Mouse (Mus musculus) spleen, adult 2 months (tissue): ENCODE measurements around the gene Akap13. TPM values are rescaled to one million over a fixed set of nuclear protein-coding genes. Genes with fewer than 3 reads are reported as not detected.

Experiments used
- DNase-seq, 2 experiments: peaks; one replicate each; pipeline versions ENCODE4 v3.0.0 to v3.0.0-alpha.2; 2012 to 2021; ENCODE audit warnings: low spot score in 2 of 2, low read depth in 1 of 2
- H3K27ac ChIP-seq: fragments of 200-500 bp; 2 replicates; pipeline ENCODE4 v1.5.1; 2012; ENCODE audit warnings: low read length, inconsistent platforms; ENCODE audit not compliant: insufficient read depth
- H3K27me3 ChIP-seq: fragments of 200-500 bp; 2 replicates; pipeline ENCODE4 v1.6.1; 2012; ENCODE audit warnings: mild to moderate bottlenecking, moderate library complexity, low read length, inconsistent platforms; ENCODE audit not compliant: control insufficient read depth, insufficient read depth
- H3K36me3 ChIP-seq: fragments of 200-500 bp; 2 replicates; pipeline ENCODE4 v1.6.1; 2012; ENCODE audit warnings: mild to moderate bottlenecking, low read length, inconsistent platforms; ENCODE audit not compliant: control insufficient read depth, insufficient read depth
- H3K4me1 ChIP-seq: fragments of 200-500 bp; 2 replicates; pipeline ENCODE4 v1.6.1; 2011; ENCODE audit warnings: inconsistent platforms; ENCODE audit not compliant: control insufficient read depth, insufficient read depth, insufficient read length
- H3K4me3 ChIP-seq: fragments of 200-500 bp; 2 replicates; pipeline ENCODE4 v1.5.1; 2011; ENCODE audit warnings: mild to moderate bottlenecking, inconsistent platforms; ENCODE audit not compliant: insufficient read depth, insufficient read length; ENCODE audit errors: extremely low read depth
- CTCF ChIP-seq: fragments of 200-500 bp; IDR thresholded peaks from 2 replicates; pipeline ENCODE4 v1.5.1; 2011; ENCODE audit warnings: mild to moderate bottlenecking, inconsistent platforms; ENCODE audit not compliant: insufficient read depth, insufficient read length, insufficient replicate concordance; ENCODE audit errors: extremely low read depth
- POLR2A ChIP-seq: fragments of 200-500 bp; IDR thresholded peaks from 2 replicates; pipeline ENCODE4 v1.6.1; 2011; ENCODE audit warnings: low read depth, low read length, inconsistent platforms
- WGBS: fragments of 180-500 bp; shearing (Covaris S2); methylation state at CpG from one replicate; pipeline ENCODE4 v1.1.7; 2018; 5-methylcytosine and 5-hydroxymethylcytosine counted together
- polyA plus RNA-seq: library from polyadenylated mRNA; depleted of rRNA; stranded (reverse); fragments of >200 nt; gene quantifications from 2 replicates; pipeline ENCODE4 v1.2.3, GENCODE M21; 2012

Gene Akap13
- polyA plus RNA-seq, 1 experiment = 34.2 TPM

- DNase-seq = no peak
- Histone ChIP-seq H3K27me3 (no peaks in the 10 kb centered on the region), H3K27ac (no peak overlapping the region), H3K4me1 (peaks cover 13% of the 10 kb centered on the region; the same call in 1 of the 2 replicates), H3K36me3 (no peaks in the 10 kb centered on the region), H3K4me3 (no peak overlapping the region)
- 100% methylated on average over 1 of the region's 1 CpGs for WGBS
- no peak for TF ChIP-seq CTCF
- no peak for TF ChIP-seq POLR2A
Measured at GRCm38 (mm10) chr7:75474064-75474463, 18.7 kb downstream of the Akap13 start.

GRCm38 (mm10) chr7:75474564-75475150 is 19.3 kb downstream of the Akap13 start:
- Histone ChIP-seq H3K4me1 (peaks cover 12% of the 10 kb centered on the region; the same call in 1 of the 2 replicates), H3K4me3 (no peak overlapping the region), H3K36me3 (no peaks in the 10 kb centered on the region; the same call in 1 of the 2 replicates), H3K27ac (no peak overlapping the region), H3K27me3 (no peaks in the 10 kb centered on the region)
- no peak for TF ChIP-seq CTCF
- no peak for TF ChIP-seq POLR2A
- DNase-seq = no peak

- TF ChIP-seq CTCF (no peak), POLR2A (no peak)
- Histone ChIP-seq H3K4me1 (peaks cover 4% of the 10 kb centered on the region; the same call in 1 of the 2 replicates), H3K36me3 (no peaks in the 10 kb centered on the region; the same call in 1 of the 2 replicates), H3K4me3 (no peak overlapping the region), H3K27me3 (no peaks in the 10 kb centered on the region), H3K27ac (no peak overlapping the region)
- no peak for DNase-seq
- WGBS = 72% methylated on average over 2 of the region's 2 CpGs
Measured at GRCm38 (mm10) chr7:75478060-75478459, 22.7 kb downstream of the Akap13 start.

GRCm38 (mm10) chr7:75480721-75481426 is 25.5 kb downstream of the Akap13 start:
- no peak for DNase-seq
- H3K27me3 ChIP-seq = no peaks in the 10 kb centered on the region
- H3K4me1 ChIP-seq = peaks cover 3% of the 10 kb centered on the region; the same call in 1 of the 2 replicates
- TF ChIP-seq POLR2A (no peak), CTCF (no peak)
- H3K36me3 ChIP-seq = no peaks in the 10 kb centered on the region; the same call in 1 of the 2 replicates
- H3K4me3 ChIP-seq = no peak overlapping the region
- H3K27ac ChIP-seq = no peak overlapping the region
- 92% methylated on average over 6 of the region's 6 CpGs for WGBS

- no peak overlapping the region for H3K27ac ChIP-seq
- H3K36me3 ChIP-seq = no peaks in the 10 kb centered on the region
- no peak for TF ChIP-seq POLR2A
- no peak for TF ChIP-seq CTCF
- peaks cover 3% of the 10 kb centered on the region; the same call in 1 of the 2 replicates for H3K4me1 ChIP-seq
- DNase-seq = no peak
- H3K4me3 ChIP-seq = no peak overlapping the region
- no peaks in the 10 kb centered on the region for H3K27me3 ChIP-seq
- WGBS = 54% methylated on average over 2 of the region's 2 CpGs
Measured at GRCm38 (mm10) chr7:75486031-75486430, 30.7 kb downstream of the Akap13 start.

- no peak overlapping the region for H3K4me3 ChIP-seq
- no peaks in the 10 kb centered on the region for H3K27me3 ChIP-seq
- no peak for DNase-seq
- WGBS = 76% methylated on average over 3 of the region's 3 CpGs
- no peaks in the 10 kb centered on the region for H3K36me3 ChIP-seq
- peaks cover 23% of the 10 kb centered on the region for H3K4me1 ChIP-seq
- no peak for TF ChIP-seq POLR2A
- no peak for TF ChIP-seq CTCF
- no peak overlapping the region for H3K27ac ChIP-seq
Measured at GRCm38 (mm10) chr7:75495941-75496441, 40.7 kb downstream of the Akap13 start.

- peaks cover 23% of the 10 kb centered on the region for H3K4me1 ChIP-seq
- H3K27me3 ChIP-seq = no peaks in the 10 kb centered on the region
- WGBS = 88% methylated on average over 5 of the region's 5 CpGs
- no peaks in the 10 kb centered on the region for H3K36me3 ChIP-seq
- no peak overlapping the region for H3K27ac ChIP-seq
- TF ChIP-seq CTCF (no peak), POLR2A (no peak)
- DNase-seq = no peak
- no peak overlapping the region for H3K4me3 ChIP-seq
Measured at GRCm38 (mm10) chr7:75498627-75499026, 43.3 kb downstream of the Akap13 start.
